Mouse (Mus musculus) heart, embryonic 11.5 days (tissue): Measurements from ENCODE around the gene Tnfrsf9. TPM values are rescaled to one million over a fixed set of nuclear protein-coding genes. Genes with fewer than 3 reads are reported as not detected.

Experiments
- ATAC-seq: fragments of 200-750 bp; cut with Nextera tagmentation; replicated peaks from 2 replicates; pipeline ENCODE4 v1.8.0; 2017; ENCODE audit warnings: moderate library complexity; ENCODE audit not compliant: insufficient number of reproducible peaks, low FRiP score, low TSS enrichment
- H3K27ac ChIP-seq: fragments of 300-500 bp; sonication (generic); 2 replicates; pipeline ENCODE4 v1.5.1; 2014; ENCODE audit warnings: mild to moderate bottlenecking, low read depth, low read length
- H3K27me3 ChIP-seq: fragments of 300-500 bp; sonication (generic); 2 replicates; pipeline ENCODE4 v1.6.1; 2014; ENCODE audit warnings: mild to moderate bottlenecking, low read length, mixed read lengths; ENCODE audit not compliant: control insufficient read depth, insufficient read depth
- H3K36me3 ChIP-seq: fragments of 300-500 bp; sonication (generic); 2 replicates; pipeline ENCODE4 v1.6.1; 2014; ENCODE audit warnings: mild to moderate bottlenecking, low read length, moderate library complexity, mixed read lengths; ENCODE audit not compliant: control insufficient read depth, insufficient read depth
- H3K4me1 ChIP-seq: fragments of 300-500 bp; sonication (generic); 2 replicates; pipeline ENCODE4 v1.6.1; 2014; ENCODE audit warnings: low read length; ENCODE audit not compliant: control insufficient read depth, insufficient read depth
- H3K4me2 ChIP-seq: fragments of 300-500 bp; sonication (generic); 2 replicates; pipeline ENCODE4 v1.6.1; 2014; ENCODE audit warnings: mild to moderate bottlenecking, moderate library complexity
- H3K4me3 ChIP-seq: fragments of 300-500 bp; sonication (generic); 2 replicates; pipeline ENCODE4 v1.5.1; 2014; ENCODE audit warnings: low read depth, low read length
- H3K9ac ChIP-seq: fragments of 300-500 bp; sonication (generic); 2 replicates; pipeline ENCODE4 v1.6.1; 2014; ENCODE audit warnings: mild to moderate bottlenecking, low read depth, low read length, moderate library complexity
- H3K9me3 ChIP-seq: fragments of 300-500 bp; sonication (generic); replicated peaks from 2 replicates; pipeline ENCODE4 v1.6.1; 2016; ENCODE audit warnings: low read length; ENCODE audit not compliant: control insufficient read depth
- WGBS: fragments of 180-500 bp; shearing (Covaris S2); extraction: QIAGEN DNeasy Blood & Tissue Kit; methylation state at CpG from one replicate; pipeline ENCODE4 v1.1.7; 2014; ENCODE audit not compliant: insufficient replicate concordance; 5-methylcytosine and 5-hydroxymethylcytosine counted together
- polyA plus RNA-seq: library from polyadenylated mRNA; unstranded; fragments of >200 nt; fragmentation: Nextera tagmentation; extraction: Ambion mirVana; gene quantifications from 2 replicates; pipeline ENCODE4 v1.2.1, GENCODE M21; 2014

Gene Tnfrsf9
- polyA plus RNA-seq, 1 experiment from 2014 or later, result 0.29 TPM

- Histone ChIP-seq H3K9ac (no peak overlapping the region), H3K36me3 (no peaks in the 10 kb centered on the region), H3K9me3 (no peaks in the 10 kb centered on the region), H3K4me3 (no peak overlapping the region), H3K27ac (no peak overlapping the region), H3K4me1 (no peaks in the 10 kb centered on the region), H3K27me3 (0 out of 2 replicates have a peak, but pooled peaks cover 2% of the 10 kb centered on the region), H3K4me2 (no peak overlapping the region)
- 74% methylated on average over 5 of the region's 5 CpGs for WGBS
- no peak for ATAC-seq
These were observed 26.5 kb upstream of the Tnfrsf9 start for GRCm38 (mm10) chr4:150887903-150888302.

- Histone ChIP-seq H3K27ac (no peak overlapping the region), H3K36me3 (no peaks in the 10 kb centered on the region), H3K9ac (no peak overlapping the region), H3K4me1 (no peaks in the 10 kb centered on the region), H3K4me2 (no peak overlapping the region), H3K4me3 (no peak overlapping the region), H3K27me3 (0 out of 2 replicates have a peak, but pooled peaks cover 2% of the 10 kb centered on the region), H3K9me3 (no peaks in the 10 kb centered on the region)
- WGBS, result 64% methylated on average over 4 of the region's 4 CpGs
- no peak for ATAC-seq
These were observed 25.9 kb upstream of the Tnfrsf9 start for GRCm38 (mm10) chr4:150888492-150888891.

- Histone ChIP-seq H3K36me3 (no peaks in the 10 kb centered on the region), H3K9ac (no peak overlapping the region), H3K27ac (no peak overlapping the region), H3K4me3 (no peak overlapping the region), H3K9me3 (no peaks in the 10 kb centered on the region), H3K27me3 (0 out of 2 replicates have a peak, but pooled peaks cover 2% of the 10 kb centered on the region), H3K4me2 (0 out of 2 replicates have a peak overlapping the region, but pooled peaks have one; percentile 1), H3K4me1 (no peaks in the 10 kb centered on the region)
- WGBS, result 40% methylated on average over 20 of the region's 20 CpGs
- no peak for ATAC-seq
These were observed 24.9 kb upstream of the Tnfrsf9 start for GRCm38 (mm10) chr4:150889273-150889954.

- no peaks in the 10 kb centered on the region for H3K4me1 ChIP-seq
- H3K9me3 ChIP-seq, result no peaks in the 10 kb centered on the region
- H3K27me3 ChIP-seq, result 0 out of 2 replicates have a peak, but pooled peaks cover 2% of the 10 kb centered on the region
- WGBS, result 58% methylated on average over 13 of the region's 13 CpGs
- 0 out of 2 replicates have a peak overlapping the region, but pooled peaks have one; percentile 1 for H3K4me2 ChIP-seq
- H3K27ac ChIP-seq, result no peak overlapping the region
- no peak overlapping the region for H3K9ac ChIP-seq
- no peak for ATAC-seq
- H3K36me3 ChIP-seq, result no peaks in the 10 kb centered on the region
- H3K4me3 ChIP-seq, result no peak overlapping the region
These were observed 24.4 kb upstream of the Tnfrsf9 start for GRCm38 (mm10) chr4:150889955-150890315.

- no peaks in the 10 kb centered on the region for H3K9me3 ChIP-seq
- no peaks in the 10 kb centered on the region for H3K36me3 ChIP-seq
- no peak overlapping the region for H3K4me2 ChIP-seq
- H3K27ac ChIP-seq, result no peak overlapping the region
- ATAC-seq, result no peak
- 66% methylated on average over 5 of the region's 5 CpGs for WGBS
- H3K9ac ChIP-seq, result no peak overlapping the region
- no peak overlapping the region for H3K4me3 ChIP-seq
- H3K4me1 ChIP-seq, result no peaks in the 10 kb centered on the region
- H3K27me3 ChIP-seq, result 0 out of 2 replicates have a peak, but pooled peaks cover 2% of the 10 kb centered on the region
These were observed 23.1 kb upstream of the Tnfrsf9 start for GRCm38 (mm10) chr4:150891308-150891707.

- Histone ChIP-seq H3K27ac (no peak overlapping the region), H3K27me3 (0 out of 2 replicates have a peak, but pooled peaks cover 2% of the 10 kb centered on the region), H3K4me1 (no peaks in the 10 kb centered on the region), H3K4me2 (no peak overlapping the region), H3K4me3 (no peak overlapping the region), H3K36me3 (peaks cover 16% of the 10 kb centered on the region), H3K9ac (no peak overlapping the region; the same call in 1 of the 2 replicates), H3K9me3 (no peaks in the 10 kb centered on the region)
- ATAC-seq, result no peak; the same call in 1 of the 2 replicates
- 56% methylated on average over 8 of the region's 8 CpGs for WGBS
These were observed 19.5 kb upstream of the Tnfrsf9 start for GRCm38 (mm10) chr4:150894718-150895501.

GRCm38 (mm10) chr4:150896896-150897624 lies 17.3 kb upstream of the Tnfrsf9 start:
- Histone ChIP-seq H3K9me3 (no peaks in the 10 kb centered on the region), H3K4me1 (no peaks in the 10 kb centered on the region; the same call in 1 of the 2 replicates), H3K27ac (no peak overlapping the region), H3K4me2 (no peak overlapping the region), H3K36me3 (peaks cover 25% of the 10 kb centered on the region), H3K27me3 (no peaks in the 10 kb centered on the region), H3K4me3 (no peak overlapping the region), H3K9ac (no peak overlapping the region)
- 93% methylated on average over 26 of the region's 26 CpGs for WGBS
- no peak for ATAC-seq

GRCm38 (mm10) chr4:150898716-150899365 lies 15.5 kb upstream of the Tnfrsf9 start:
- peaks cover 40% of the 10 kb centered on the region for H3K36me3 ChIP-seq
- H3K9ac ChIP-seq, result no peak overlapping the region
- H3K9me3 ChIP-seq, result no peaks in the 10 kb centered on the region
- H3K4me3 ChIP-seq, result no peak overlapping the region
- H3K4me1 ChIP-seq, result no peaks in the 10 kb centered on the region; the same call in 1 of the 2 replicates
- no peak overlapping the region for H3K27ac ChIP-seq
- 56% methylated on average over 13 of the region's 13 CpGs for WGBS
- no peak overlapping the region for H3K4me2 ChIP-seq
- H3K27me3 ChIP-seq, result no peaks in the 10 kb centered on the region
- ATAC-seq, result no peak
